Mouse (Mus musculus) embryonic stem cell, embryonic (primary cell): ENCODE measurements around the gene Mecp2.
"Not testable (repeated sequence)": the region's sequence is repeated elsewhere in the genome, so short reads cannot be mapped to it uniquely, and the experiment has no call there.

Experiments
- CTCF ChIA-PET, 4 experiments: fragments of 300-600 bp in 2 of 4; fragments of 350-600 bp in 2 of 4; sonication (Branson Sonifier 250); formaldehyde crosslinking; loops; one replicate each; lab custom pipeline; 2022; ENCODE audit warnings: inconsistent platforms in 2 of 4; lab: Charles Lee
- POLR2A ChIA-PET, 4 experiments: fragments of 300-600 bp in 2 of 4; fragments of 350-600 bp in 2 of 4; sonication (Branson Sonifier 250); formaldehyde crosslinking; loops; one replicate each; lab custom pipeline; 2022; ENCODE audit warnings: antibody characterized with exemption in 4 of 4, inconsistent platforms in 1 of 4; lab: Charles Lee

Mecp2 gene

GRCm38 (mm10) chrX:74135263-74135662 lies at the start of gene Mecp2:
TSS of gene Mecp2 (minus strand) at chrX:74135363.
- POLR2A ChIA-PET, CTCF ChIA-PET: not testable (repeated sequence)

DNA sequence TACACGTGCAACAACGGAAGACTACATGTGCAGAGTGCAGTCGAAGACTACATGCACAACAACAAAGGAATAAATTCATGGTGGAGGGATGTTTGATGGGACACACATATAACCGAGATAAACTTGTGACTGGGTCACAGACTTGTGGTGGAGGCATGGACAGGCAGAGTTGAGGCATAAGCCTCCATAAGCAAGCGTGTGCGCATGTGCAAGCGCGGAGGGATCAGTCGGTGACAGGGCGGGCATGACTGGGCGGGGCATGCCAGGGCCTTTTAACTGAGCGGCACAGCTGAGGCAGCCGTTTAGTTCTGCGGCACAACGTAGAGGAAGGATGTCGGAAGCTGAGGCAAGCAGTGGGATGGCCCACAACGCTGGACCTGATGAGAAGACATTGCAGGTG lies 41.8 kb upstream of the Mecp2 start, which contains the start of gene Tktl1:
Tktl1 (plus strand) TSS at position 301 of the 400 bp plus-strand sequence.
- ChIA-PET CTCF (interaction anchor here in 1 of 4 experiments (0.7 kb wide), 1 partner anchor 17 kb away, joined by 3 read pairs; no protein-coding TSS in a partner anchor), POLR2A (interaction anchor here in 1 of 4 experiments (1.5 kb wide), 1 partner anchor 78 kb away, joined by 3 read pairs; the partner anchor contains the start of gene Emd)

GRCm38 (mm10) chrX:74167738-74168137 lies 32.6 kb upstream of the Mecp2 start, which contains the start of gene Tex28:
TSS of gene Tex28 (minus strand) at chrX:74167838.
- ChIA-PET CTCF (no interaction called here), POLR2A (no interaction called here)

- ChIA-PET CTCF (no interaction called here), POLR2A (no interaction called here)
Measured at GRCm38 (mm10) chrX:74127164-74127563, 8.0 kb downstream of the Mecp2 start, which contains the start of gene Opn1mw. TSS of gene Opn1mw (plus strand) at chrX:74127464.

DNA sequence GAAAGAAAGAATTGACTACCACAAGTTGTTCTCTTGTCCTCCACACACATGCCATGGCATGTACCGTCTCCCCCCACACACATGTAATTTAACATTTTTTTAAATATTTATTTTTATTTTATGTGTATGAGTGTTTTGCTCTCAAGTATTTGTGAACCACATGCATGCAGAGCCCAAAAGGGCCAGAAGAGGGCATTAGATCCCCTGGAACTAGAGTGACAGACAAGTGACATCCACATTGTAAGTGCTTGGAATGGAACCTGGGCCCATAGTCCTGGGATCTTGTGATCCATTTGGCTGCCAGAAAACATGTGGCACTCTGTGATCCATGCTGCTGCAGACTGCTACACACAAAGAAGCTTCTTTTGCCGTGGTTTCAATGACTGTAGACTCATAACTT lies 10.2 kb downstream of the Mecp2 start:
- CTCF ChIA-PET: interaction anchor here in 3 of 4 experiments (0.6 to 1.6 kb wide), 4 partner anchors 288 to 1015 kb away, joined by 3 to 8 read pairs (median 3); no protein-coding TSS in a partner anchor
- POLR2A ChIA-PET: interaction anchor here in 1 of 4 experiments (0.6 to 1.2 kb wide), 4 partner anchors 121 to 244 kb away, joined by 3 to 4 read pairs (median 3); partner anchors contain the start of gene Rpl10

DNA sequence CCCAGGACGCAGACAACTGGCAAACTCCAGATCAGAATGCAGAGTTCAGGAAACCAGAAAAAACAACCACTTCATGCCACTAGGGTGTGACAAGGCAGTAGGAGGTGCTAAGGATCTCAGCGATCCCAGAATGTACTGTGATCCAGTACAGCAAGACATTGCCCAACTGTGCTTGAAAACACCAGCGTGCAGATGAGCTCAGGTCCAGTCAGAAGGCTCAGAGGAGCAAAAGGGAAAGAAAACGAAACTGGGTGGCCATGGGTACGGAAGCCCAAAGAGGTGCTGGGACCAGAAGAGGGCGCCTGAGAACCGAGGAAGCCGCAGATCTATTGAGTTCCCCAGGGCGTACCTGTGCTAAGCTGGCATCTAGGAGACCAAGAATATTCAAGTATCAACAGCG lies 19.7 kb downstream of the Mecp2 start:
- CTCF ChIA-PET: interaction anchor here in 3 of 4 experiments (0.5 to 1.7 kb wide), 10 partner anchors 78 to 345 kb away, joined by 3 to 10 read pairs (median 5); no protein-coding TSS in a partner anchor
- POLR2A ChIA-PET: interaction anchor here in 2 of 4 experiments (0.6 to 1.2 kb wide), 5 partner anchors 17 to 278 kb away, joined by 3 to 4 read pairs (median 3); partner anchors contain the start of genes Fam3a (in 1 of the 2), Fam50a (in 1 of the 2), Ikbkg (in 1 of the 2) and Rpl10 (in 1 of the 2)

DNA sequence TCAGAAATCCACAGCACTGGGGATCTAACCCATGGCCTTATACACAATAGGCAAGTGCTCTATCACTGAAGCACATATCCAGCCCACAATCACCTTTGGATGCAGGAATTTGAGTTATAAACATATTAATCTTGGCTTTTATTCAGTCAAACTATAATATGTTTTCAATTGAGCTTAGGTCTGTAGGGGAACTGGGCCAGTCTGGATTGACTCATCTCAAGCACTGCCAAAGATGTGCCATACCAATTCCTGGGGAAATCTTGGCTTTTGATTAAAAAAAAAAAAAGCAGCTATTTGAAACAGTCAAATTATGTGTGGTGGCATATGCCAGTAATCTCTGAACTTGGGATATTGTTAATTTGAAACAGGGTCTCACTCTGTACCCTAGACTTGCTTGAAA lies 21.1 kb downstream of the Mecp2 start:
- ChIA-PET CTCF (interaction anchor here in 1 of 4 experiments (0.5 kb wide), 1 partner anchor 32 kb away, joined by 3 read pairs; no protein-coding TSS in a partner anchor), POLR2A (interaction anchor here in 1 of 4 experiments (0.7 kb wide), 1 partner anchor 70 kb away, joined by 3 read pairs; no protein-coding TSS in a partner anchor)

- POLR2A ChIA-PET: no interaction called here
- CTCF ChIA-PET: no interaction called here
Measured at GRCm38 (mm10) chrX:74108747-74109146, 26.4 kb downstream of the Mecp2 start.

DNA sequence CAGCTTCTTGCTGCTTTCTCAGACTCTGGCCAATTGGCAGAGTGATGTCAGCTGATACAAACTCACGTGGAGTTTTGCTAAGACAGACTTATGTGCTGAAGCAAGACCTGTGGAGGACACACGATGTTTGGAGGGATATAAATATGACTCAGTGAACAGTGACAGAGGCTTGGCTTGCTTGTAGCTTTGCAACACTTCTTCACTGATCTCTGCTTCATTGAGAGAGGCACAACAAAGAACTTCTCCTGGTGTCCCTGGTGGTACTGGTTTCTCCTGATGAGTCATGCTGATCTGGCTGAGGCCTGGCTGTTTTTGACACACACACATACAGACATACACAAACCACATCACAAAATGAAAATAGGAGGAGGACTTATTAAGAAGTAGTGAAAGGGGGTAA lies 29.2 kb downstream of the Mecp2 start:
- ChIA-PET POLR2A (no interaction called here), CTCF (no interaction called here)

DNA sequence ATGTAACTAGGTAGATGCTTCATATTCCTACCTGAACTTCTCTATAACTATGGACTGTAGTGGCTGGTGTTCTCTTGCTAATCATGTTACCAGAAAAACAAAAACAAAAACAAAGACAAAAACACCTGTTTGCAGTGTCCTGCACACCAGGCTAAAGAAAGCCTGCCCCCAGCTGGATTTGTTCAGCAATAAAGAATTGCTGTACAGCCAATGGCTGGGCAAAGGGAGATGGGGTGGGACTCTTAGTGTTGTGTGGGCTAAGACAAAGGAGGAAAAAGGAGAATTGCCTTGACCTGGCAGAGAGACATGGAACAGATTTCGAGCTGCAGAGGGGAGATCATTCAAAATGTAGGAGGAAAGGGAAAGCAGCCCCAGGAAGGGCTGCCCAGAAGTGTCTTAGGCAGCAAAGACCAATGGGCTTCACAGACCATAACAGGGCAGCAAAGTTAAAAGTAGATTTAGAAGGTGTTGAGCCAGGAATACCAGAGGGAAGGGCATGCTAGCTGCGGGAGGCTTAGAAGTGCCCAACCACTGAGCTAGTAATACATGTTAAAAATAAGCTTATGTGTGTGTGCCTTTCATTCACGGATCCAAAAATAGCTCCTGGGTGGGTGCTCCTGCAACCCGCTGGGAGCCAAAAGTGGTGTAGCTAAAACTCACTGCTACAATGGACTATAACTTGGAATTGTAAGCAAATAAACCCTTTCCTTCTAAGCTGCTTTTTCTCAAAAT lies 31.5 kb downstream of the Mecp2 start:
- CTCF ChIA-PET: no interaction called here
- POLR2A ChIA-PET: interaction anchor here in 3 of 4 experiments (0.6 to 1.4 kb wide), 3 partner anchors 167 to 432 kb away, joined by 3 to 5 read pairs (median 3); partner anchors contain the start of gene Rpl10 (in 2 of the 3)

GRCm38 (mm10) chrX:74095130-74095529 lies 40.0 kb downstream of the Mecp2 start:
- POLR2A ChIA-PET: interaction anchor here (0.5 to 1.8 kb wide), 8 partner anchors 9 to 530 kb away, joined by 3 to 6 read pairs (median 4); partner anchors contain the start of gene Rpl10 (in 1 of the 4)

GRCm38 (mm10) chrX:74085601-74086038 lies 49.5 kb downstream of the Mecp2 start:
- CTCF ChIA-PET: interaction anchor here in 2 of 4 experiments (1.5 to 1.9 kb wide), 2 partner anchors 62 to 163 kb away, joined by 4 to 6 read pairs; partner anchors contain the start of gene Irak1 (in 1 of the 2)

More at GRCm38 (mm10) chrX:74095130-74095529, 40.0 kb downstream of the Mecp2 start:
- CTCF ChIA-PET: interaction anchor here in 2 of 4 experiments (0.6 to 0.7 kb wide), 2 partner anchors 17 to 146 kb away, joined by 3 to 5 read pairs; no protein-coding TSS in a partner anchor

DNA sequence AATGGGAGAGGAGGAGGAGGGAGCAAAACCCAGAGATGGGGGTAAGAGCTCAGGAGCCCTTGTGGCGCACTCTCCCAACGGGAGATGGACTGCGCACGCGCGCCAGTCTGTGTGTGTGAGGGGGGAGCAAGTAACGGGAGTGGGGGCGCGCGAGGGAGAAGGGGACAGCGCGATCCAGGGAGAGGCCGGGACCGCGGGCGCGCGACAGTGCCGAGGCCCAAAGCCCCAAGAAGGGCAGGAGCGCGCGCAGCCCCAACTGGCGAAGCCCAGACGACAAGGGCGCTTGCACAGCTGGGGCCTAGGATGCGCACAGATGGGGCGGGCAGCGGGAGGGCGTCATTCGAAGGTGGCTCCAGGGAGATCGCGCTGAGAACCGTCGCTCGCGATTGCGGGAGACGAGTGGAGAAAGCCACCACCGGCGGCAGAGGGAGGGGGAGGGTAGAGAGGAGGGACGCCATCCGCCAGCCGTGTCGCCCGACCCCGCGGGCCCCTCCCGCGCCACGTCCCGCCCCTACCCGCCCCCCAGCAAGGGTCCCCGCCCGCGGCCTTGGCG lies 50.1 kb downstream of the Mecp2 start:
- ChIA-PET POLR2A (interaction anchor here (0.6 to 2.3 kb wide), 47 partner anchors 8 to 683 kb away, joined by 3 to 22 read pairs (median 4); partner anchors contain the start of genes Irak1 (in 3 of the 4), G6pdx (in 2 of the 4), Hcfc1 (in 2 of the 4) and Rpl10 (in 2 of the 4)), CTCF (interaction anchor here in 2 of 4 experiments (1.5 to 1.9 kb wide), 2 partner anchors 61 to 164 kb away, joined by 4 to 6 read pairs; partner anchors contain the start of gene Irak1 (in 1 of the 2))

More at GRCm38 (mm10) chrX:74085601-74086038, 49.5 kb downstream of the Mecp2 start:
- POLR2A ChIA-PET: interaction anchor here (0.8 to 2.3 kb wide), 26 partner anchors 9 to 684 kb away, joined by 3 to 22 read pairs (median 5); partner anchors contain the start of genes Irak1 (in 3 of the 4), Hcfc1 (in 2 of the 4), Rpl10 (in 2 of the 4) and G6pdx (in 1 of the 4)

DNA sequence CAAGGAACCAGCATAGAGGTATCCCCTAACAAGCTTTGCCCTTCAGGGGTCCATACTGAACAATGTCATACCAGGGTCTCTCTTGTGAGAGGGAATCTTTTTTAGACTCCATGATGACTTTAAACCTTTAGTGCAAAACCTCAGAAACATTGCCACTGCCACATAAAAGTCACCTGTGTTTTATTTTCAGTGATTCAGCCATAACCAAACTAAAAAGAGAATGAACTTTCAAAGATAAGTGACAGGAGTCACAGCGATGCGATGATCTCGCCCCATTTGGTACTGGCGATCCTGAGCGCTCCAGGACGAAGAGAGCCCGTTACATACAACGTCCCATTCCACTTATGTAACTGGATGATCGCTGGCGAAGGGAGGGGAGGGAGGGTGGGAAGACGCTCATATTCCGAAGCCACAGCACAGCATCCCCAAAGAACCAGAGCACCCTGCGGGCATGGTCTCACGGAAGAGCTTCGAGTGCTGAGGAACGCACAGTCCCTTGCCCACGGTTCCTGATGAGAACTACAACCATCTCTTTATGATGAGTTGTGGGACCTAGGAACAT lies 50.8 kb downstream of the Mecp2 start:
- ChIA-PET POLR2A (interaction anchor here in 3 of 4 experiments (0.6 to 2.3 kb wide), 40 partner anchors 8 to 625 kb away, joined by 3 to 22 read pairs (median 4); partner anchors contain the start of genes Irak1 (in 3 of the 3), Rpl10 (in 3 of the 3), G6pdx (in 2 of the 3) and Hcfc1 (in 2 of the 3)), CTCF (interaction anchor here in 2 of 4 experiments (1.5 to 1.9 kb wide), 2 partner anchors 60 to 164 kb away, joined by 4 to 6 read pairs; partner anchors contain the start of gene Irak1 (in 1 of the 2))

- ChIA-PET POLR2A (interaction anchor here in 1 of 4 experiments (0.6 to 1.1 kb wide), 2 partner anchors 104 to 957 kb away, joined by 3 to 5 read pairs; no protein-coding TSS in a partner anchor), CTCF (no interaction called here)
Measured at GRCm38 (mm10) chrX:74070794-74071193, 64.4 kb downstream of the Mecp2 start.

GRCm38 (mm10) chrX:74067891-74068290 lies 67.3 kb downstream of the Mecp2 start:
- CTCF ChIA-PET: interaction anchor here in 1 of 4 experiments (0.6 kb wide), 1 partner anchor 63 kb away, joined by 3 read pairs; no protein-coding TSS in a partner anchor
- POLR2A ChIA-PET: interaction anchor here in 1 of 4 experiments (1.9 kb wide), 1 partner anchor 44 kb away, joined by 6 read pairs; the partner anchor contains the start of gene Irak1

- CTCF ChIA-PET: no interaction called here
- POLR2A ChIA-PET: interaction anchor here in 3 of 4 experiments (0.7 to 1.6 kb wide), 7 partner anchors 11 to 88 kb away, joined by 3 to 4 read pairs (median 3); partner anchors contain the start of gene Irak1 (in 2 of the 3)
Measured at GRCm38 (mm10) chrX:74045107-74045506, 90.1 kb downstream of the Mecp2 start.
